Mouse (Mus musculus): Measurements from ENCODE around the gene Pdzrn3. TPM values are rescaled to one million over a fixed set of nuclear protein-coding genes. Genes with fewer than 3 reads are reported as not detected.
A peak's percentile ranks its signal among the peaks of the same experiment; 100 is the strongest.

Gene Pdzrn3
- polyA plus RNA-seq, 1 experiment from 2014 or later = 6.4 TPM

GRCm38 (mm10) chr6:101363904-101364303, 13.8 kb downstream of the Pdzrn3 start:
- WGBS = 86% methylated on average over 5 of the region's 5 CpGs
- peaks cover 5% of the 10 kb centered on the region for H3K4me1 ChIP-seq (replicated peaks; ENCODE audit: control insufficient read depth, insufficient read depth, low read length)
- no peak for ATAC-seq (replicated peaks; ENCODE audit: low FRiP score)

GRCm38 (mm10) chr6:101362728-101363127, 15.0 kb downstream of the Pdzrn3 start:
- H3K4me3 ChIP-seq (ENCODE audit: low read depth, low read length) = no peak overlapping the region
- DNase-seq (ENCODE audit: low spot score) (no peak), ATAC-seq (replicated peaks; ENCODE audit: low FRiP score) (no peak)
- peaks cover 4% of the 10 kb centered on the region for H3K4me1 ChIP-seq (replicated peaks; ENCODE audit: control insufficient read depth, insufficient read depth, low read length)
- H3K27ac ChIP-seq (ENCODE audit: low read depth, low read length) = no peak overlapping the region
- H3K36me3 ChIP-seq (ENCODE audit: control insufficient read depth, insufficient read depth, low read length) = no peaks in the 10 kb centered on the region
- no peak overlapping the region for H3K4me2 ChIP-seq (ENCODE audit: low read depth, low read length, severe bottlenecking)
- 91% methylated on average over 5 of the region's 5 CpGs for WGBS
- H3K27me3 ChIP-seq (ENCODE audit: control insufficient read depth, insufficient read depth, low read length) = no peaks in the 10 kb centered on the region
- H3K9me3 ChIP-seq (ENCODE audit: control insufficient read depth, low read length) = no peaks in the 10 kb centered on the region
- no peak overlapping the region for H3K9ac ChIP-seq (ENCODE audit: low read length)

More at GRCm38 (mm10) chr6:101363904-101364303, 13.8 kb downstream of the Pdzrn3 start:
- Histone ChIP-seq H3K27ac (ENCODE audit: low read depth, low read length) (no peak overlapping the region), H3K36me3 (ENCODE audit: control insufficient read depth, insufficient read depth, low read length) (no peaks in the 10 kb centered on the region), H3K4me3 (ENCODE audit: low read depth, low read length) (no peak overlapping the region), H3K9ac (ENCODE audit: low read length) (no peak overlapping the region), H3K4me2 (ENCODE audit: low read depth, low read length, severe bottlenecking) (no peak overlapping the region), H3K9me3 (ENCODE audit: control insufficient read depth, low read length) (no peaks in the 10 kb centered on the region), H3K27me3 (ENCODE audit: control insufficient read depth, insufficient read depth, low read length) (no peaks in the 10 kb centered on the region)
- DNase-seq (ENCODE audit: low spot score) = no peak

GRCm38 (mm10) chr6:101362268-101362667, 15.4 kb downstream of the Pdzrn3 start:
- no peak for ATAC-seq (replicated peaks; ENCODE audit: low FRiP score)
- H3K36me3 ChIP-seq (ENCODE audit: control insufficient read depth, insufficient read depth, low read length) = no peaks in the 10 kb centered on the region
- H3K27me3 ChIP-seq (ENCODE audit: control insufficient read depth, insufficient read depth, low read length) = no peaks in the 10 kb centered on the region
- no peak overlapping the region for H3K4me3 ChIP-seq (ENCODE audit: low read depth, low read length)
- H3K27ac ChIP-seq (ENCODE audit: low read depth, low read length) = no peak overlapping the region
- 80% methylated on average over 4 of the region's 4 CpGs for WGBS
- peaks cover 4% of the 10 kb centered on the region for H3K4me1 ChIP-seq (replicated peaks; ENCODE audit: control insufficient read depth, insufficient read depth, low read length)
- no peak overlapping the region for H3K4me2 ChIP-seq (ENCODE audit: low read depth, low read length, severe bottlenecking)
- H3K9me3 ChIP-seq (ENCODE audit: control insufficient read depth, low read length) = no peaks in the 10 kb centered on the region
- no peak for DNase-seq (ENCODE audit: low spot score)
- H3K9ac ChIP-seq (ENCODE audit: low read length) = no peak overlapping the region

- Histone ChIP-seq H3K36me3 (ENCODE audit: control insufficient read depth, insufficient read depth, low read length) (no peaks in the 10 kb centered on the region), H3K27me3 (ENCODE audit: control insufficient read depth, insufficient read depth, low read length) (no peaks in the 10 kb centered on the region), H3K9ac (ENCODE audit: low read length) (no peak overlapping the region), H3K4me1 (replicated peaks; ENCODE audit: control insufficient read depth, insufficient read depth, low read length) (no peaks in the 10 kb centered on the region; the same call in 1 of the 2 replicates), H3K4me2 (ENCODE audit: low read depth, low read length, severe bottlenecking) (no peak overlapping the region), H3K4me3 (ENCODE audit: low read depth, low read length) (no peak overlapping the region), H3K9me3 (ENCODE audit: control insufficient read depth, low read length) (no peaks in the 10 kb centered on the region), H3K27ac (ENCODE audit: low read depth, low read length) (no peak overlapping the region)
- ATAC-seq (replicated peaks; ENCODE audit: low FRiP score) (no peak), DNase-seq (ENCODE audit: low spot score) (no peak)
- 77% methylated on average over 12 of the region's 12 CpGs for WGBS
Observed at GRCm38 (mm10) chr6:101360211-101360737, 17.4 kb downstream of the Pdzrn3 start.

GRCm38 (mm10) chr6:101359646-101360045, 18.1 kb downstream of the Pdzrn3 start:
- Histone ChIP-seq H3K4me2 (ENCODE audit: low read depth, low read length, severe bottlenecking) (no peak overlapping the region), H3K4me1 (replicated peaks; ENCODE audit: control insufficient read depth, insufficient read depth, low read length) (no peaks in the 10 kb centered on the region; the same call in 1 of the 2 replicates), H3K4me3 (ENCODE audit: low read depth, low read length) (no peak overlapping the region), H3K36me3 (ENCODE audit: control insufficient read depth, insufficient read depth, low read length) (no peaks in the 10 kb centered on the region), H3K27ac (ENCODE audit: low read depth, low read length) (no peak overlapping the region), H3K9me3 (ENCODE audit: control insufficient read depth, low read length) (no peaks in the 10 kb centered on the region), H3K9ac (ENCODE audit: low read length) (no peak overlapping the region), H3K27me3 (ENCODE audit: control insufficient read depth, insufficient read depth, low read length) (no peaks in the 10 kb centered on the region)
- DNase-seq (ENCODE audit: low spot score) (no peak), ATAC-seq (replicated peaks; ENCODE audit: low FRiP score) (no peak)
- 76% methylated on average over 4 of the region's 4 CpGs for WGBS

GRCm38 (mm10) chr6:101354887-101355286, 22.8 kb downstream of the Pdzrn3 start:
- Histone ChIP-seq H3K4me1 (replicated peaks; ENCODE audit: control insufficient read depth, insufficient read depth, low read length) (peaks cover 7% of the 10 kb centered on the region; the same call in 1 of the 2 replicates), H3K9me3 (ENCODE audit: control insufficient read depth, low read length) (no peaks in the 10 kb centered on the region), H3K4me2 (ENCODE audit: low read depth, low read length, severe bottlenecking) (no peak overlapping the region), H3K27me3 (ENCODE audit: control insufficient read depth, insufficient read depth, low read length) (no peaks in the 10 kb centered on the region), H3K36me3 (ENCODE audit: control insufficient read depth, insufficient read depth, low read length) (no peaks in the 10 kb centered on the region), H3K4me3 (ENCODE audit: low read depth, low read length) (no peak overlapping the region), H3K9ac (ENCODE audit: low read length) (no peak overlapping the region), H3K27ac (ENCODE audit: low read depth, low read length) (no peak overlapping the region)
- no peak for ATAC-seq (replicated peaks; ENCODE audit: low FRiP score)
- no peak for DNase-seq (ENCODE audit: low spot score)
- 28% methylated on average over 1 of the region's 1 CpGs for WGBS

- Histone ChIP-seq H3K4me2 (ENCODE audit: low read depth, low read length, severe bottlenecking) (no peak overlapping the region), H3K4me3 (ENCODE audit: low read depth, low read length) (no peak overlapping the region), H3K4me1 (replicated peaks; ENCODE audit: control insufficient read depth, insufficient read depth, low read length) (peaks cover 7% of the 10 kb centered on the region; the same call in 1 of the 2 replicates), H3K9me3 (ENCODE audit: control insufficient read depth, low read length) (no peaks in the 10 kb centered on the region), H3K27me3 (ENCODE audit: control insufficient read depth, insufficient read depth, low read length) (no peaks in the 10 kb centered on the region), H3K27ac (ENCODE audit: low read depth, low read length) (no peak overlapping the region), H3K36me3 (ENCODE audit: control insufficient read depth, insufficient read depth, low read length) (no peaks in the 10 kb centered on the region), H3K9ac (ENCODE audit: low read length) (no peak overlapping the region)
- no peak for DNase-seq (ENCODE audit: low spot score)
- ATAC-seq (replicated peaks; ENCODE audit: low FRiP score) = peak; percentile 53
- 47% methylated on average over 8 of the region's 8 CpGs for WGBS
Observed at GRCm38 (mm10) chr6:101354230-101354881, 23.3 kb downstream of the Pdzrn3 start.

- Histone ChIP-seq H3K4me1 (replicated peaks; ENCODE audit: control insufficient read depth, insufficient read depth, low read length) (peaks cover 7% of the 10 kb centered on the region; the same call in 1 of the 2 replicates), H3K4me2 (ENCODE audit: low read depth, low read length, severe bottlenecking) (no peak overlapping the region)
- no peak for ATAC-seq (replicated peaks; ENCODE audit: low FRiP score)
Observed at GRCm38 (mm10) chr6:101353701-101354100, 24.0 kb downstream of the Pdzrn3 start.

GRCm38 (mm10) chr6:101352626-101353025, 25.1 kb downstream of the Pdzrn3 start:
- H3K4me3 ChIP-seq (ENCODE audit: low read depth, low read length) = no peak overlapping the region
- H3K4me2 ChIP-seq (ENCODE audit: low read depth, low read length, severe bottlenecking) = no peak overlapping the region

More at GRCm38 (mm10) chr6:101353701-101354100, 24.0 kb downstream of the Pdzrn3 start:
- Histone ChIP-seq H3K27ac (ENCODE audit: low read depth, low read length) (no peak overlapping the region), H3K9me3 (ENCODE audit: control insufficient read depth, low read length) (no peaks in the 10 kb centered on the region), H3K36me3 (ENCODE audit: control insufficient read depth, insufficient read depth, low read length) (no peaks in the 10 kb centered on the region), H3K4me3 (ENCODE audit: low read depth, low read length) (no peak overlapping the region), H3K27me3 (ENCODE audit: control insufficient read depth, insufficient read depth, low read length) (no peaks in the 10 kb centered on the region), H3K9ac (ENCODE audit: low read length) (no peak overlapping the region)
- 62% methylated on average over 7 of the region's 7 CpGs for WGBS
- no peak for DNase-seq (ENCODE audit: low spot score)

More at GRCm38 (mm10) chr6:101352626-101353025, 25.1 kb downstream of the Pdzrn3 start:
- Histone ChIP-seq H3K9me3 (ENCODE audit: control insufficient read depth, low read length) (no peaks in the 10 kb centered on the region), H3K36me3 (ENCODE audit: control insufficient read depth, insufficient read depth, low read length) (no peaks in the 10 kb centered on the region), H3K27me3 (ENCODE audit: control insufficient read depth, insufficient read depth, low read length) (no peaks in the 10 kb centered on the region), H3K27ac (ENCODE audit: low read depth, low read length) (no peak overlapping the region), H3K4me1 (replicated peaks; ENCODE audit: control insufficient read depth, insufficient read depth, low read length) (peaks cover 7% of the 10 kb centered on the region; the same call in 1 of the 2 replicates), H3K9ac (ENCODE audit: low read length) (no peak overlapping the region)
- WGBS = 92% methylated on average over 10 of the region's 10 CpGs
- ATAC-seq (replicated peaks; ENCODE audit: low FRiP score) (no peak), DNase-seq (ENCODE audit: low spot score) (no peak)

Data from forebrain, embryonic 11.5 days (tissue).